Mouse (Mus musculus) heart, embryonic 12.5 days (tissue): ENCODE results near the gene Efemp1. TPM values are rescaled to one million over a fixed set of nuclear protein-coding genes. Genes with fewer than 3 reads are reported as not detected.

Source experiments
- ATAC-seq: fragments of 200-750 bp; cut with Nextera tagmentation; 2 replicates; pipeline ENCODE4 v1.8.0; 2017; ENCODE audit warnings: moderate TSS enrichment, moderate library complexity; ENCODE audit not compliant: insufficient number of reproducible peaks, low FRiP score
- H3K27ac ChIP-seq: fragments of 300-500 bp; sonication (generic); 2 replicates; pipeline ENCODE4 v1.5.1; 2016; ENCODE audit warnings: mild to moderate bottlenecking, moderate library complexity; ENCODE audit not compliant: poor library complexity, severe bottlenecking
- H3K27me3 ChIP-seq: fragments of 300-500 bp; sonication (generic); replicated peaks from 2 replicates; pipeline ENCODE4 v1.6.1; 2016; ENCODE audit warnings: mild to moderate bottlenecking, moderate library complexity
- H3K36me3 ChIP-seq: fragments of 300-500 bp; sonication (generic); 2 replicates; pipeline ENCODE4 v1.6.1; 2016; ENCODE audit warnings: mild to moderate bottlenecking, moderate library complexity
- H3K4me1 ChIP-seq: fragments of 300-500 bp; sonication (generic); replicated peaks from 2 replicates; pipeline ENCODE4 v1.6.1; 2016; ENCODE audit warnings: mild to moderate bottlenecking
- H3K4me2 ChIP-seq: fragments of 300-500 bp; sonication (generic); 2 replicates; pipeline ENCODE4 v1.6.1; 2016; ENCODE audit warnings: mild to moderate bottlenecking, moderate library complexity
- H3K4me3 ChIP-seq: fragments of 300-500 bp; sonication (generic); 2 replicates; pipeline ENCODE4 v1.5.1; 2016; ENCODE audit warnings: mild to moderate bottlenecking
- H3K9ac ChIP-seq: fragments of 300-500 bp; sonication (generic); 2 replicates; pipeline ENCODE4 v1.6.1; 2016; ENCODE audit warnings: mild to moderate bottlenecking, moderate library complexity
- H3K9me3 ChIP-seq: fragments of 300-500 bp; sonication (generic); replicated peaks from 2 replicates; pipeline ENCODE4 v1.6.1; 2016; ENCODE audit warnings: mild to moderate bottlenecking, moderate library complexity
- WGBS: fragments of 180-500 bp; shearing (Covaris S2); methylation state at CpG from one replicate; pipeline ENCODE4 v1.1.7; 2016; 5-methylcytosine and 5-hydroxymethylcytosine counted together
- polyA plus RNA-seq: library from polyadenylated mRNA; unstranded; fragments of >200 nt; fragmentation: Nextera tagmentation; extraction: Ambion mirVana; gene quantifications from 2 replicates; pipeline ENCODE4 v1.2.1, GENCODE M21; 2016

Gene Efemp1
- polyA plus RNA-seq, result 12.8 and 14.4 TPM in 2 replicates

GRCm38 (mm10) chr11:28853102-28853800 lies at the start of gene Efemp1:
Efemp1 (plus strand) TSS chr11:28853204.
- H3K27me3 ChIP-seq, result 0 out of 2 replicates have a peak, but pooled peaks cover 4% of the 10 kb centered on the region
- 0 out of 2 replicates have a peak within 1 kb of the TSS, but pooled peaks have one; percentile 23 for H3K27ac ChIP-seq
- no peaks in the 10 kb centered on the region for H3K9me3 ChIP-seq
- H3K36me3 ChIP-seq, result no peaks in the 10 kb centered on the region
- under 1% methylated on average over 30 of the region's 30 CpGs for WGBS
- H3K9ac ChIP-seq, result peak within 1 kb of the TSS; percentile 73
- H3K4me1 ChIP-seq, result peaks cover 4% of the 10 kb centered on the region; the same call in 1 of the 2 replicates
- ATAC-seq, result peak; percentile 71
- H3K4me3 ChIP-seq, result peak within 1 kb of the TSS; percentile 67
- peak within 1 kb of the TSS; percentile 96 for H3K4me2 ChIP-seq

- no peaks in the 10 kb centered on the region for H3K27me3 ChIP-seq
- no peak for ATAC-seq
- no peaks in the 10 kb centered on the region for H3K9me3 ChIP-seq
- H3K4me3 ChIP-seq, result no peak overlapping the region
- no peaks in the 10 kb centered on the region for H3K36me3 ChIP-seq
- no peak overlapping the region for H3K27ac ChIP-seq
- no peak overlapping the region for H3K9ac ChIP-seq
- H3K4me2 ChIP-seq, result no peak overlapping the region
- 55% methylated on average over 3 of the region's 3 CpGs for WGBS
- peaks cover 7% of the 10 kb centered on the region for H3K4me1 ChIP-seq
Observed at GRCm38 (mm10) chr11:28808685-28809084, 44.3 kb upstream of the Efemp1 start.

GRCm38 (mm10) chr11:28811874-28812273 lies 41.1 kb upstream of the Efemp1 start:
- Histone ChIP-seq H3K4me3 (no peak overlapping the region), H3K27ac (no peak overlapping the region), H3K36me3 (no peaks in the 10 kb centered on the region), H3K9me3 (no peaks in the 10 kb centered on the region), H3K4me2 (no peak overlapping the region), H3K27me3 (no peaks in the 10 kb centered on the region), H3K4me1 (peaks cover 7% of the 10 kb centered on the region), H3K9ac (no peak overlapping the region)
- ATAC-seq, result no peak
- WGBS, result 64% methylated on average over 2 of the region's 2 CpGs

GRCm38 (mm10) chr11:28812564-28812963 lies 40.4 kb upstream of the Efemp1 start:
- H3K27ac ChIP-seq, result no peak overlapping the region
- no peak overlapping the region for H3K9ac ChIP-seq
- ATAC-seq, result no peak
- H3K9me3 ChIP-seq, result no peaks in the 10 kb centered on the region
- no peaks in the 10 kb centered on the region for H3K27me3 ChIP-seq
- peaks cover 7% of the 10 kb centered on the region for H3K4me1 ChIP-seq
- 53% methylated on average over 2 of the region's 2 CpGs for WGBS
- H3K36me3 ChIP-seq, result no peaks in the 10 kb centered on the region
- H3K4me2 ChIP-seq, result no peak overlapping the region
- H3K4me3 ChIP-seq, result no peak overlapping the region

- Histone ChIP-seq H3K36me3 (no peaks in the 10 kb centered on the region), H3K27me3 (no peaks in the 10 kb centered on the region), H3K4me3 (no peak overlapping the region), H3K4me1 (peaks cover 6% of the 10 kb centered on the region), H3K9me3 (no peaks in the 10 kb centered on the region), H3K27ac (no peak overlapping the region), H3K4me2 (no peak overlapping the region), H3K9ac (no peak overlapping the region)
- no peak for ATAC-seq
- 38% methylated on average over 4 of the region's 4 CpGs for WGBS
Observed at GRCm38 (mm10) chr11:28817405-28817804, 35.6 kb upstream of the Efemp1 start.

- ATAC-seq, result no peak
- no peaks in the 10 kb centered on the region for H3K9me3 ChIP-seq
- H3K4me1 ChIP-seq, result no peaks in the 10 kb centered on the region
- no peak overlapping the region for H3K4me2 ChIP-seq
- 75% methylated on average over 2 of the region's 2 CpGs for WGBS
- no peak overlapping the region for H3K27ac ChIP-seq
- no peak overlapping the region for H3K4me3 ChIP-seq
- no peaks in the 10 kb centered on the region for H3K36me3 ChIP-seq
- no peaks in the 10 kb centered on the region for H3K27me3 ChIP-seq
- no peak overlapping the region for H3K9ac ChIP-seq
Observed at GRCm38 (mm10) chr11:28826950-28827349, 26.1 kb upstream of the Efemp1 start.

- no peaks in the 10 kb centered on the region for H3K36me3 ChIP-seq
- H3K27me3 ChIP-seq, result no peaks in the 10 kb centered on the region
- H3K4me3 ChIP-seq, result no peak overlapping the region
- 33% methylated on average over 3 of the region's 3 CpGs for WGBS
- H3K4me1 ChIP-seq, result no peaks in the 10 kb centered on the region
- H3K9ac ChIP-seq, result no peak overlapping the region
- no peak overlapping the region for H3K27ac ChIP-seq
- H3K4me2 ChIP-seq, result no peak overlapping the region
- H3K9me3 ChIP-seq, result no peaks in the 10 kb centered on the region
- no peak for ATAC-seq
Observed at GRCm38 (mm10) chr11:28833809-28834208, 19.2 kb upstream of the Efemp1 start.

- Histone ChIP-seq H3K36me3 (no peaks in the 10 kb centered on the region), H3K9me3 (no peaks in the 10 kb centered on the region), H3K4me2 (no peak overlapping the region), H3K27me3 (no peaks in the 10 kb centered on the region), H3K4me1 (no peaks in the 10 kb centered on the region), H3K27ac (no peak overlapping the region), H3K9ac (no peak overlapping the region), H3K4me3 (no peak overlapping the region)
- ATAC-seq, result no peak
Observed at GRCm38 (mm10) chr11:28835141-28835540, 17.9 kb upstream of the Efemp1 start.

GRCm38 (mm10) chr11:28849841-28850240 lies 3.2 kb upstream of the Efemp1 start:
- no peaks in the 10 kb centered on the region for H3K9me3 ChIP-seq
- no peak overlapping the region for H3K9ac ChIP-seq
- no peaks in the 10 kb centered on the region for H3K36me3 ChIP-seq
- H3K27ac ChIP-seq, result no peak overlapping the region
- H3K4me2 ChIP-seq, result no peak overlapping the region
- ATAC-seq, result no peak
- H3K4me3 ChIP-seq, result no peak overlapping the region
- H3K4me1 ChIP-seq, result peaks cover 4% of the 10 kb centered on the region; the same call in 1 of the 2 replicates
- 0 out of 2 replicates have a peak, but pooled peaks cover 4% of the 10 kb centered on the region for H3K27me3 ChIP-seq

GRCm38 (mm10) chr11:28851645-28852044 lies 1.4 kb upstream of the Efemp1 start:
- WGBS, result 57% methylated on average over 4 of the region's 4 CpGs

GRCm38 (mm10) chr11:28852361-28852919 lies 564 bp upstream of the Efemp1 start:
- WGBS, result 15% methylated on average over 6 of the region's 6 CpGs
- ATAC-seq, result no peak
- 0 out of 2 replicates have a peak, but pooled peaks cover 4% of the 10 kb centered on the region for H3K27me3 ChIP-seq
- H3K4me3 ChIP-seq, result peak overlapping the region; percentile 67
- H3K9ac ChIP-seq, result no peak overlapping the region
- H3K4me1 ChIP-seq, result peaks cover 4% of the 10 kb centered on the region; the same call in 1 of the 2 replicates
- no peaks in the 10 kb centered on the region for H3K9me3 ChIP-seq
- no peak overlapping the region for H3K27ac ChIP-seq
- H3K4me2 ChIP-seq, result peak overlapping the region; percentile 96
- no peaks in the 10 kb centered on the region for H3K36me3 ChIP-seq

More at GRCm38 (mm10) chr11:28851645-28852044, 1.4 kb upstream of the Efemp1 start:
- ATAC-seq, result no peak
- no peak overlapping the region for H3K9ac ChIP-seq
- H3K36me3 ChIP-seq, result no peaks in the 10 kb centered on the region
- H3K4me3 ChIP-seq, result no peak overlapping the region
- H3K4me1 ChIP-seq, result peaks cover 4% of the 10 kb centered on the region; the same call in 1 of the 2 replicates
- no peaks in the 10 kb centered on the region for H3K9me3 ChIP-seq
- H3K4me2 ChIP-seq, result no peak overlapping the region
- H3K27me3 ChIP-seq, result 0 out of 2 replicates have a peak, but pooled peaks cover 4% of the 10 kb centered on the region
- H3K27ac ChIP-seq, result no peak overlapping the region
